Mouse (Mus musculus) C2C12 (cell line): Measurements from ENCODE around the gene Kazald1.

Source experiments
- CEBPB ChIP-seq: IDR thresholded peaks from one replicate; pipeline ENCODE4 v1.6.1; 2011; ENCODE audit warnings: low read depth, mild to moderate bottlenecking, control low read depth, moderate library complexity
- CTCF ChIP-seq: IDR thresholded peaks from one replicate; pipeline ENCODE4 v1.5.1; 2011; ENCODE audit not compliant: control insufficient read depth, insufficient read depth, insufficient read length
- FOSL1 ChIP-seq: IDR thresholded peaks from one replicate; pipeline ENCODE4 v1.8.0; 2011; ENCODE audit warnings: mild to moderate bottlenecking, low read length; ENCODE audit not compliant: poor library complexity, insufficient read depth, severe bottlenecking
- MAX ChIP-seq: IDR thresholded peaks from one replicate; pipeline ENCODE4 v1.6.1; 2011; ENCODE audit warnings: mild to moderate bottlenecking, control low read depth
- USF1 ChIP-seq: IDR thresholded peaks from one replicate; pipeline ENCODE4 v1.6.1; 2011; ENCODE audit warnings: low read depth, mild to moderate bottlenecking, control low read depth, moderate library complexity

DNA sequence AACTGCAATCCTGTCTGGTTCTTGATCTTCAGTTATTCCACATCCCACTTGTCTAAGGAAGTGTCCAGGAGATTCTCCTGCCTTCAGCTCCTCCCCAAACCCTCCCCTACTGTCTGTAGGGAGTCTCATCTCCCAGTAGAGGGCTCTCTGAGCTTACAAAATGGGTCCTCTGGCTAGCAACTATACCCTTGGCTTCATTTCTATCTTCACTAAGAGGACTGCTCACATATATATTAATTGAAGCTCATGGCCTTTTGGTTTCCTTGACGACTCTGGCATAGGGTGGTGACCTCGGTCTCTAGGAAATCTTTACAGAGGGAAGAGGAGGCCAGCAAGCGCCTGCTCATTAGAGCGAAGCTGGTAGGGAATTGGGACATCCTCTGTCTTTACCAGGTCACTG is 18.7 kb upstream of the Kazald1 start:
- no peak for TF ChIP-seq CTCF
- no peak for TF ChIP-seq MAX
- TF ChIP-seq CEBPB = no peak
- TF ChIP-seq FOSL1 = no peak
- TF ChIP-seq USF1 = no peak
